Mouse (Mus musculus): ENCODE data around the gene Gm11938.
"Not testable (repeated sequence)": the region's sequence is repeated elsewhere in the genome, so short reads cannot be mapped to it uniquely, and the experiment has no call there.

The Gm11938 gene

GRCm38 (mm10) chr11:99603208-99603607 is at the start of gene Gm11938:
Gene Gm11938 (minus strand): TSS chr11:99603308.
- not testable (repeated sequence) for DNase-seq (ENCODE audit: extremely low read depth, insufficient read length, low spot score)

GRCm38 (mm10) chr11:99650136-99650535 is 47.0 kb upstream of the Gm11938 start, which contains the start of gene Gm11555:
Gene Gm11555 (minus strand): TSS chr11:99650236.
- no peak for DNase-seq (ENCODE audit: extremely low read depth, insufficient read length, low spot score)

GRCm38 (mm10) chr11:99646444-99646843 is 43.3 kb upstream of the Gm11938 start:
- no peak for DNase-seq (ENCODE audit: extremely low read depth, insufficient read length, low spot score)

GRCm38 (mm10) chr11:99644351-99644750 is 41.2 kb upstream of the Gm11938 start:
- DNase-seq (ENCODE audit: extremely low read depth, insufficient read length, low spot score): no peak

- not testable (repeated sequence) for DNase-seq (ENCODE audit: extremely low read depth, insufficient read length, low spot score)
Observed at GRCm38 (mm10) chr11:99643635-99644139, 40.6 kb upstream of the Gm11938 start, which contains the start of gene Krtap4-7. Gene Krtap4-7 (minus strand): TSS chr11:99644089.

GRCm38 (mm10) chr11:99640926-99641325 is 37.8 kb upstream of the Gm11938 start:
- no peak for DNase-seq (ENCODE audit: extremely low read depth, insufficient read length, low spot score)

GRCm38 (mm10) chr11:99637086-99637485 is 34.0 kb upstream of the Gm11938 start:
- DNase-seq (ENCODE audit: extremely low read depth, insufficient read length, low spot score): no peak

GRCm38 (mm10) chr11:99634653-99635134 is 31.6 kb upstream of the Gm11938 start, which contains the start of gene Krtap4-2:
Gene Krtap4-2 (minus strand): TSS chr11:99635084.
- peak; percentile 27 for DNase-seq (ENCODE audit: extremely low read depth, insufficient read length, low spot score)

GRCm38 (mm10) chr11:99633293-99633692 is 30.2 kb upstream of the Gm11938 start:
- no peak for DNase-seq (ENCODE audit: extremely low read depth, insufficient read length, low spot score)

- no peak for DNase-seq (ENCODE audit: extremely low read depth, insufficient read length, low spot score)
Observed at GRCm38 (mm10) chr11:99630890-99631289, 27.8 kb upstream of the Gm11938 start.

- no peak for DNase-seq (ENCODE audit: extremely low read depth, insufficient read length, low spot score)
Observed at GRCm38 (mm10) chr11:99628138-99628537, 25.0 kb upstream of the Gm11938 start, which contains the start of gene Krtap4-1. Gene Krtap4-1 (minus strand): TSS chr11:99628238.

- no peak for DNase-seq (ENCODE audit: extremely low read depth, insufficient read length, low spot score)
Observed at GRCm38 (mm10) chr11:99620335-99620734, 17.2 kb upstream of the Gm11938 start, which contains the start of gene Gm11562. Gene Gm11562 (minus strand): TSS chr11:99620435.

- DNase-seq (ENCODE audit: extremely low read depth, insufficient read length, low spot score): peak; percentile 28
Observed at GRCm38 (mm10) chr11:99614796-99615363, 11.8 kb upstream of the Gm11938 start, which contains the start of gene Krtap2-4. Gene Krtap2-4 (minus strand): TSS chr11:99614846.

GRCm38 (mm10) chr11:99610089-99610488 is 7.0 kb upstream of the Gm11938 start, which contains the start of gene Gm11937:
Gene Gm11937 (minus strand): TSS chr11:99610189.
- DNase-seq (ENCODE audit: extremely low read depth, insufficient read length, low spot score): not testable (repeated sequence)

- no peak for DNase-seq (ENCODE audit: extremely low read depth, insufficient read length, low spot score)
Observed at GRCm38 (mm10) chr11:99609126-99609525, 6.0 kb upstream of the Gm11938 start.

- peak; percentile 11 for DNase-seq (ENCODE audit: extremely low read depth, insufficient read length, low spot score)
Observed at GRCm38 (mm10) chr11:99597742-99598141, 5.4 kb downstream of the Gm11938 start, which contains the start of gene Krtap9-3. Gene Krtap9-3 (minus strand): TSS chr11:99598105.

- DNase-seq (ENCODE audit: extremely low read depth, insufficient read length, low spot score): peak; percentile 39
Observed at GRCm38 (mm10) chr11:99590981-99591380, 12.1 kb downstream of the Gm11938 start, which contains the start of gene Krtap1-3. Gene Krtap1-3 (minus strand): TSS chr11:99591339.

- DNase-seq (ENCODE audit: extremely low read depth, insufficient read length, low spot score): no peak
Observed at GRCm38 (mm10) chr11:99585096-99585495, 18.0 kb downstream of the Gm11938 start.

- peak; percentile 17 for DNase-seq (ENCODE audit: extremely low read depth, insufficient read length, low spot score)
Observed at GRCm38 (mm10) chr11:99583245-99583704, 19.8 kb downstream of the Gm11938 start, which contains the start of gene Krtap1-4. Gene Krtap1-4 (minus strand): TSS chr11:99583654.

GRCm38 (mm10) chr11:99581564-99581963 is 21.5 kb downstream of the Gm11938 start:
- DNase-seq (ENCODE audit: extremely low read depth, insufficient read length, low spot score): peak; percentile 76

GRCm38 (mm10) chr11:99581051-99581450 is 22.1 kb downstream of the Gm11938 start:
- peak; percentile 73 for DNase-seq (ENCODE audit: extremely low read depth, insufficient read length, low spot score)
